Mouse (Mus musculus): ENCODE measurements around the gene Timm13.

DNA sequence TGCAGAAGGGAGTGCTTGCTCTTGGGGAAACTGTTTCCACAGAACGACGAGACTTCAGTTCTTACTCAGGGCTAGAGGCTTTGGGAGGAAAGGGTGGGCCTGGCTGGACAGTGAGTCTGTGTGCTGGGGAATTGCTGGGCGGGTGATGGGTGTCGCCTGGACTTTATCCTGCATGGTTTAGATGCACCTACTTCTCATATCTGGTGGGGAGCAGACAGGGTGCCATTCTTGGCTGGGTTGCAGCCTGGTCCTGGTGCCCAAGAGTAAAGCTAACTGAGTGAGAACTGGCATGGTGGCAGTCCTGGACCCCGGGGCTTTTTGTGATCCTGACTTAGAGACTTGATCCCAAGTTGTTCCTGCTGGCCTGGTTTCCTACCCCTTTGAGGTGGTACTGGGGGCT lies 43.9 kb downstream of the Timm13 start:
- TF ChIP-seq CTCF (IDR thresholded peaks at IDR 0.05; ENCODE audit: borderline replicate concordance, insufficient read depth, low read depth, low read length) (no peak), POLR2A (IDR thresholded peaks at IDR 0.05; ENCODE audit: borderline replicate concordance, insufficient read depth, low read length) (no peak)
